Mouse (Mus musculus) cerebellum, adult 9-10 months (tissue): ENCODE data around the gene Gm3139.
"Not testable (repeated sequence)": the region's sequence is repeated elsewhere in the genome, so short reads cannot be mapped to it uniquely, and the experiment has no call there.

Source experiments
- DNase-seq: peaks from one replicate; pipeline ENCODE4 v3.0.0; 2022

Gm3139 gene

GRCm38 (mm10) chr5:94525987-94526386 lies at the start of gene Gm3139:
Gene Gm3139 (plus strand): TSS chr5:94526287.
- not testable (repeated sequence) for DNase-seq
